Mouse (Mus musculus): Measurements from ENCODE around the gene Ccdc189. TPM values are rescaled to one million over a fixed set of nuclear protein-coding genes. Genes with fewer than 3 reads are reported as not detected.
A peak's percentile ranks its signal among the peaks of the same experiment; 100 is the strongest.

The Ccdc189 gene
- total and polyA plus RNA-seq, 3 experiments, result 4.2 to 6.9 TPM; not detected in 1

DNA sequence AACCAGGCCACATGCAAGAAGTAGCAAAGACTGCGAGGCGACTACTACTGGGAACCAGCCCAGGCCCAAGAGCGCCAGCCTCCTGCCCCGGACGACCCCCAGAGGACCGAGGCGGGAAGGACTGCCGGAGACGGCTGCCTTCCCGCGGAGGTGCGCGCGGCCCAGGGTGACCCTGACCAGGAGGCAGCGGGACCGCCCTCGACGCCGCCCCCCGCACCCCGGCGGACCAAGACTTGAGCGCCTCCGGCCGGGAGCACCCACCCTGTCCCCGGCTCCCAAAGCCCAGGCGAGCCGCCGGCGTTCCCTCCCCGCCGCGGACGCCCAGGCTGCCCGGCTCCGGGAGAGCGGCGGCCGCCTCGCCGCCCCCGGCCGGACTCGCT is 26.1 kb upstream of the Ccdc189 start:
- Histone ChIP-seq H3K9me3 (replicated peaks; ENCODE audit: insufficient read depth, low read length) (no peaks in the 10 kb centered on the region), H3K27ac (ENCODE audit: control insufficient read depth, low read depth, low read length) (peak overlapping the region; percentile 11), H3K27me3 (ENCODE audit: control insufficient read depth in 1 of 2, insufficient read depth in 2 of 2, low read length in 2 of 2) (no peaks in the 10 kb centered on the region), H3K9ac (ENCODE audit: control insufficient read depth, low read depth, low read length, poor library complexity, severe bottlenecking) (peak overlapping the region; percentile 99), H3K36me3 (ENCODE audit: control insufficient read depth in 1 of 2, insufficient read depth in 2 of 2, low read length in 2 of 2) (peaks cover 0 to 8% of the 10 kb centered on the region in 2 experiments; a peak in 2 of 4 replicates), H3K4me3 (ENCODE audit: control insufficient read depth in 1 of 2, insufficient read depth in 1 of 2, low read depth in 2 of 2, low read length in 2 of 2) (peak overlapping the region; percentile 97 to 99), H3K79me2 (ENCODE audit: control insufficient read depth, insufficient read depth, low read length, poor library complexity) (peaks cover 23% of the 10 kb centered on the region), H3K4me1 (ENCODE audit: control insufficient read depth in 1 of 2, insufficient read depth in 2 of 2, low read length in 2 of 2) (peaks cover 0 to 16% of the 10 kb centered on the region in 2 experiments; a peak in 3 of 4 replicates)
- peak; percentile 60 for DNase-seq (ENCODE audit: low read depth, low spot score)
- TF ChIP-seq USF2 (IDR thresholded peaks at IDR 0.05; ENCODE audit: borderline replicate concordance in 1 of 2, insufficient read depth in 1 of 2, low read depth in 1 of 2, low read length in 2 of 2), result no peak
- TF ChIP-seq E2F4 (IDR thresholded peaks at IDR 0.05; ENCODE audit: borderline replicate concordance, low read depth, low read length), result peak; percentile 41; the same call in 1 of the 2 replicates
- no peak for TF ChIP-seq ZKSCAN1 (IDR thresholded peaks at IDR 0.05; ENCODE audit: low read depth, low read length)
- TF ChIP-seq TAL1 (IDR thresholded peaks at IDR 0.05; ENCODE audit: low read length), result no peak
- TF ChIP-seq POLR2A (IDR thresholded peaks at IDR 0.05; ENCODE audit: control insufficient read depth in 1 of 2, insufficient read depth in 1 of 2, low read depth in 1 of 2, low read length in 2 of 2, poor library complexity in 1 of 2), result peak in 1 of 2 experiments; percentile 6; a peak in 1 of 4 replicates
- 0 out of 2 replicates have a peak, but pooled peaks have one; percentile 11 for TF ChIP-seq NRF1 (IDR thresholded peaks at IDR 0.05; ENCODE audit: insufficient read depth, low read depth, low read length, poor library complexity, severe bottlenecking)
- TF ChIP-seq MYC (IDR thresholded peaks at IDR 0.05; ENCODE audit: low read depth, low read length), result 0 out of 2 replicates have a peak, but pooled peaks have one; percentile 46
- 0 out of 2 replicates have a peak, but pooled peaks have one; percentile 36 for TF ChIP-seq UBTF (IDR thresholded peaks at IDR 0.05; ENCODE audit: borderline replicate concordance, insufficient read depth, low read depth, low read length)

DNA sequence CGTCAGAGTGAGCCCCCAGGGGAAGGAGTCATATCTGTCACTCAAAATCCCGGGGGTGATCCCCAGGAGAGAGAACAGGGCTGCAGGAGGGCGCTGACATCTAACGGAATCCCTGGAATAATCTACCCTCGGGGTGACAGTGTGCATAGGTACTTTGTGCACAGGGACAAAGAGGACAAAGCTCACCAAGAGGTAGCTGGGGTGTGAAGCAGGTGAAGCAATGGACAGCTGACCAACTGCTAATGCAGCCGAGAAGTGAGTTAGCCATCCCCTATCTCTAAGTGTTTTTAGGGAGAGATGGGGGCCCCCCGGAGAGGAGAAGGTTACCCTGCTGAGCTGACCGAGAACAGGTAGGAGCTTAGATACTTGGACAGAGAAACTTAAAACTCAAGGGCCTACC is 25.7 kb upstream of the Ccdc189 start:
- Histone ChIP-seq H3K27me3 (ENCODE audit: control insufficient read depth in 1 of 2, insufficient read depth in 2 of 2, low read length in 2 of 2) (no peaks in the 10 kb centered on the region), H3K27ac (ENCODE audit: control insufficient read depth, low read depth, low read length) (peak overlapping the region; percentile 11), H3K36me3 (ENCODE audit: control insufficient read depth in 1 of 2, insufficient read depth in 2 of 2, low read length in 2 of 2) (peaks cover 0 to 8% of the 10 kb centered on the region in 2 experiments; a peak in 2 of 4 replicates), H3K4me3 (ENCODE audit: control insufficient read depth in 1 of 2, insufficient read depth in 1 of 2, low read depth in 2 of 2, low read length in 2 of 2) (peak overlapping the region; percentile 97 to 99), H3K9ac (ENCODE audit: control insufficient read depth, low read depth, low read length, poor library complexity, severe bottlenecking) (peak overlapping the region; percentile 99), H3K79me2 (ENCODE audit: control insufficient read depth, insufficient read depth, low read length, poor library complexity) (peaks cover 23% of the 10 kb centered on the region), H3K9me3 (replicated peaks; ENCODE audit: insufficient read depth, low read length) (no peaks in the 10 kb centered on the region), H3K4me1 (ENCODE audit: control insufficient read depth in 1 of 2, insufficient read depth in 2 of 2, low read length in 2 of 2) (peaks cover 0 to 16% of the 10 kb centered on the region in 2 experiments; a peak in 3 of 4 replicates)
- TF ChIP-seq RCOR1 (IDR thresholded peaks at IDR 0.05; ENCODE audit: low read depth, low read length), result no peak
- no peak for TF ChIP-seq RAD21 (IDR thresholded peaks at IDR 0.05; ENCODE audit: low read depth, low read length)
- TF ChIP-seq ELF1 (IDR thresholded peaks at IDR 0.05; ENCODE audit: low read depth, low read length), result no peak
- no peak for TF ChIP-seq HCFC1 (IDR thresholded peaks at IDR 0.05; ENCODE audit: low read depth, low read length)
- no peak for TF ChIP-seq ZC3H11A (IDR thresholded peaks at IDR 0.05; ENCODE audit: low read depth, low read length)
- no peak for TF ChIP-seq USF2 (IDR thresholded peaks at IDR 0.05; ENCODE audit: borderline replicate concordance in 1 of 2, insufficient read depth in 1 of 2, low read depth in 1 of 2, low read length in 2 of 2)
- no peak for TF ChIP-seq TAL1 (IDR thresholded peaks at IDR 0.05; ENCODE audit: low read length)
- TF ChIP-seq MYB (IDR thresholded peaks at IDR 0.05; ENCODE audit: low read depth, low read length), result no peak
- no peak for TF ChIP-seq GABPA (IDR thresholded peaks at IDR 0.05; ENCODE audit: low read depth, low read length)
- no peak for DNase-seq (ENCODE audit: low read depth, low spot score)
